Mouse (Mus musculus) liver, postnatal 0 days (tissue): ENCODE measurements around the gene L3mbtl4. TPM values are rescaled to one million over a fixed set of nuclear protein-coding genes. Genes with fewer than 3 reads are reported as not detected.

Source experiments
- ATAC-seq: fragments of 200-750 bp; cut with Nextera tagmentation; 2 replicates; pipeline ENCODE4 v1.8.0; 2017; ENCODE audit warnings: mild to moderate bottlenecking, moderate library complexity
- DNase-seq: peaks from one replicate; pipeline ENCODE4 v3.0.0-alpha.2; 2016
- H3K27ac ChIP-seq: fragments of 300-500 bp; sonication (generic); 2 replicates; pipeline ENCODE4 v1.5.1; 2014; ENCODE audit warnings: antibody characterized with exemption, moderate library complexity, mild to moderate bottlenecking, low read depth
- H3K27me3 ChIP-seq: fragments of 300-500 bp; sonication (generic); 2 replicates; pipeline ENCODE4 v1.6.1; 2014; ENCODE audit warnings: low read length, control low read depth, mixed read lengths; ENCODE audit not compliant: insufficient read depth
- H3K36me3 ChIP-seq: fragments of 300-500 bp; sonication (generic); replicated peaks from 2 replicates; pipeline ENCODE4 v1.6.1; 2014; ENCODE audit warnings: mild to moderate bottlenecking, control low read depth, low read length, moderate library complexity, mixed read lengths; ENCODE audit not compliant: insufficient read depth
- H3K4me1 ChIP-seq: fragments of 300-500 bp; sonication (generic); 2 replicates; pipeline ENCODE4 v1.6.1; 2014; ENCODE audit warnings: antibody characterized with exemption, mild to moderate bottlenecking, control low read depth; ENCODE audit not compliant: insufficient read depth
- H3K4me2 ChIP-seq: fragments of 300-500 bp; sonication (generic); 2 replicates; pipeline ENCODE4 v1.6.1; 2014; ENCODE audit warnings: low read depth, mild to moderate bottlenecking, low read length, moderate library complexity, mixed read lengths
- H3K4me3 ChIP-seq: fragments of 300-500 bp; sonication (generic); 2 replicates; pipeline ENCODE4 v1.5.1; 2014; ENCODE audit warnings: low read depth, low read length
- H3K9ac ChIP-seq: fragments of 300-500 bp; sonication (generic); replicated peaks from 2 replicates; pipeline ENCODE4 v1.6.1; 2014; ENCODE audit warnings: mild to moderate bottlenecking, moderate library complexity
- H3K9me3 ChIP-seq: fragments of 300-500 bp; sonication (generic); 2 replicates; pipeline ENCODE4 v1.6.1; 2016; ENCODE audit warnings: mild to moderate bottlenecking, control low read depth, low read length, mixed read lengths
- CTCF ChIP-seq: sonication (generic); IDR thresholded peaks from 2 replicates; pipeline ENCODE4 v1.5.1; 2016; ENCODE audit warnings: antibody characterized with exemption, low read depth
- EP300 ChIP-seq: IDR thresholded peaks from 2 replicates; pipeline ENCODE4 v1.6.1; 2016; ENCODE audit warnings: antibody characterized with exemption, low read depth, mild to moderate bottlenecking
- WGBS: fragments of 180-500 bp; shearing (Covaris S2); extraction: QIAGEN DNeasy Blood & Tissue Kit; methylation state at CpG from one replicate; pipeline ENCODE4 v1.1.7; 2014; ENCODE audit not compliant: insufficient replicate concordance; 5-methylcytosine and 5-hydroxymethylcytosine counted together
- polyA plus RNA-seq: library from polyadenylated mRNA; unstranded; fragments of >200 nt; fragmentation: Nextera tagmentation; extraction: Ambion mirVana; gene quantifications from 2 replicates; pipeline ENCODE4 v1.2.1, GENCODE M21; 2015

Gene L3mbtl4
- polyA plus RNA-seq, 1 experiment from 2014 or later: not detected

DNA sequence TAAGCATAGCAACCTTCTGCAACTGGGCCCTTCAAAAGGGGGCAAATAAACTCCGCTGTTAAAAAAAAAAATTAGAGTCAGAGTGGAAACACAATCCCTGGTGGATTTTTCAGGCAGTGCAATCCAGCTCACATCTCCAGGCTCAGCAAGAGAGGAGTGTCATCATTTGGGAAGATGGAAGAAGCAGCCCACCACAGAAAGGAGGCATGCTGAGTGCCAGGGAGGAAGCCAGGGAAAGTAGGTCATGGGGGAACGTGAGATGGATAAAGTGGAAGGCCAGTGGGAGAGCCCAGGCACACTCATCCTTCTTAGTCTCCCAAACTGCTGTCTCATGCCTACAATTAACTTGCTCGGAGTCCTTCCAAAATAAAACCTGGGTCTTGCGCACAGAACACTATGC, 496.0 kb downstream of the L3mbtl4 start:
- no peaks in the 10 kb centered on the region for H3K36me3 ChIP-seq
- no peak for ATAC-seq
- H3K4me3 ChIP-seq: no peak overlapping the region
- DNase-seq: no peak
- no peak overlapping the region for H3K27ac ChIP-seq
- H3K9ac ChIP-seq: no peak overlapping the region
- no peak overlapping the region for H3K4me2 ChIP-seq
- no peaks in the 10 kb centered on the region for H3K4me1 ChIP-seq
- no peaks in the 10 kb centered on the region for H3K27me3 ChIP-seq
- WGBS: 71% methylated on average over 4 of the region's 4 CpGs
- TF ChIP-seq EP300 (no peak), CTCF (no peak)
- H3K9me3 ChIP-seq: no peaks in the 10 kb centered on the region

DNA sequence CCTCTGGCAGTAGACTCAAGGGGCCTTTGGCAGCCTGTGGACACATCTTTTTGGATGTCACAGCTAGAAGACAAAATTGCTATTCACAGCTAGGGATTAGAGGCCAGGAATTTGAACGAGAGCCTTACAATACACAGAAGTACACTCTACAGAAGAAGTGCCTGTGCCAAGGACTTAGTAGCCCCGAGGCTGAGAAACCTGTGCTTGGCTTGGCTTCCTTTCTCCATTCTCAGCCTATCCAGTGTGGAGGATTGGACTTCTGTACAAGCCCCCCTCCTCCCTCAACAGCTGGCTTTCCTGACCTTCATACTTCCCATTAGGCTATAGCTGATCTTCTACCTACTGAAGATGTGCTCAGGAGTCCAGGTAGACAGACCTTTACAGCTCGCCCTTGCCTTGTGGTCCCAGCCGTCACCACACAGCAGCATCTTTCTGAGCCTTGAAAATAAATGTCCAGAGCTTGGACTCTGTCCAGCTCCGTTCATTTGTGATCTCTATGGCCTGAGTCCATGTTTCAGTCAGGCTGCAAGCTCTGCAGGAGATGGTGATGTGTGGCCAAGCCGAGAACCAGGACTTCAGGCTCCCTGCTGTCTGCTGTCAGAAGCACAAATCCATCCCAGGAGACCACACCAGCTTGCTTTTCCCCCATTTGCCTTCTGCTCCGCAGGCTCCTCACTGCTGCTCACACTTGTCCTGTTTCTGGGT, 497.6 kb downstream of the L3mbtl4 start:
- Histone ChIP-seq H3K4me3 (no peak overlapping the region), H3K4me1 (no peaks in the 10 kb centered on the region), H3K27ac (no peak overlapping the region), H3K4me2 (no peak overlapping the region), H3K9me3 (no peaks in the 10 kb centered on the region), H3K36me3 (no peaks in the 10 kb centered on the region), H3K27me3 (no peaks in the 10 kb centered on the region), H3K9ac (no peak overlapping the region)
- DNase-seq: no peak
- 58% methylated on average over 7 of the region's 7 CpGs for WGBS
- TF ChIP-seq EP300: no peak
- no peak for TF ChIP-seq CTCF
- no peak for ATAC-seq

DNA sequence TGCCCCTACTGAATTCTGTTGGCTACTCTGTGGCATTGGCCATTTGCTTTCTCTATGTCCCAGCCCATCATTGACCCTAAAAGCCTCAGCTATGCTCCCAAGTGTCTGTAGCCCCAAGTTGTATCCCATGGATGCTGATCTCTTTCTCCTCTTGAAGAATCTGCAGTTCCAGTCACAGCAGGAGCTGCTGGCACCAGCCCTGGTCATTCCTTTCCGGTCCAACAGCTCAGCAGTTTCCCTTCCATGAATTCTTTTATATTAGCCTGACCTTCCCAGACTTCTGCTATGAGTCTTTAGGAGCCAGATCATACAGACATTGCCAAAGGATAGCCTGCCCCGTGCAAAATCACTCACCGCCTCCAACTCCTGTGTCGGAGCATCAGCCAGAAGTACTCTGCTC, 520.1 kb downstream of the L3mbtl4 start:
- Histone ChIP-seq H3K36me3 (no peaks in the 10 kb centered on the region), H3K4me1 (no peaks in the 10 kb centered on the region), H3K4me3 (no peak overlapping the region), H3K27ac (no peak overlapping the region), H3K27me3 (no peaks in the 10 kb centered on the region), H3K9me3 (no peaks in the 10 kb centered on the region), H3K9ac (no peak overlapping the region), H3K4me2 (no peak overlapping the region)
- 69% methylated on average over 4 of the region's 4 CpGs for WGBS
- DNase-seq (no peak), ATAC-seq (no peak)
- TF ChIP-seq EP300: no peak
- no peak for TF ChIP-seq CTCF

DNA sequence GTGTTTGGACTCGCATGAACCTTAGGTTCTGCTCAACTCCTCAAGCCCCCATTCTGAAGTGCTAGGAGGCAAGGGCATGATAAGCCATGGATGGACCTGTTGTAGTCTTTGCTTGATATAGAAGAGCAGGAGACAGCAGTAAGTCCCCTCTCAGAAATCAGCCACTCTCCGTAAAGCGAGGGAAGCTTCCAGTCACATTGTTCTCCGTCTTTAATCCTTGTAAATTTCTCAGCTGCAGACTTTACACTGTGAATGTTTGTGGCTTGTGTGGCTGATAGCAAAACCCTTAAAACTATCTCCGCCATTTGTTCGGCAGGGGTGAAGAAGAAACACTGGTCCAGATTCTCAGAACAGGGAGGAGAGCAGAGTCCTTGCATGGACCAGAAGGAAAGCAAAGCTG, 552.7 kb downstream of the L3mbtl4 start, which contains the start of gene Tmem200c:
Gene Tmem200c (plus strand): TSS at position 301 of the 400 bp plus-strand sequence.
- H3K4me3 ChIP-seq: no peak within 1 kb of the TSS
- H3K9ac ChIP-seq: no peak within 1 kb of the TSS
- no peaks in the 10 kb centered on the region for H3K9me3 ChIP-seq
- no peak for TF ChIP-seq EP300
- TF ChIP-seq CTCF: no peak
- H3K4me1 ChIP-seq: no peaks in the 10 kb centered on the region
- ATAC-seq (no peak), DNase-seq (no peak)
- WGBS: 73% methylated on average over 6 of the region's 6 CpGs
- no peaks in the 10 kb centered on the region for H3K36me3 ChIP-seq
- no peak within 1 kb of the TSS for H3K27ac ChIP-seq
- no peak within 1 kb of the TSS for H3K4me2 ChIP-seq
- H3K27me3 ChIP-seq: no peaks in the 10 kb centered on the region
